Mouse (Mus musculus): ENCODE data around the gene Cd247. TPM values are rescaled to one million over a fixed set of nuclear protein-coding genes. Genes with fewer than 3 reads are reported as not detected.

The Cd247 gene
- total RNA-seq (2014; rRNA removed; ENCODE audit: low replicate concordance) (3.9 TPM in 1 of 2 replicates, not detected in the other), polyA plus RNA-seq (2015; fragmentation: Nextera tagmentation; extraction: Ambion mirVana) (0.26 and 0.41 TPM in 2 replicates)

DNA sequence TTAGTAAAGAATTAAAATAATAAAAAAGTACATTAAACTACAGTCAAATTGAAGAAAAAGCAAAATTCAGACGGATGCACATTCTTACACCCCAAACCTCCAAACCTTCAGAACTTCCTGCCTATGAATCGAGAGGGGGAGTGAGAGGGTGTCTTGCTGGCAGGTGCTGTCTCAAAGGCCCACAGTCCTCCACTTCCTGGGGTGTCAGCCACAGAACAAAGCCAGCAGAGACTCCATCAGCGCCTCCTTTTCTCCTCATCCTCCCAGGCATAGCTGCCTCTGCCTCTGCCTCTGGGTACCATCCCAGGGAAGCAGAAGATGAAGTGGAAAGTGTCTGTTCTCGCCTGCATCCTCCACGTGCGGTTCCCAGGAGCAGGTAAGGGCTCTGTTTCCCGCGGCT, at the start of gene Cd247:
Gene Cd247 (plus strand): TSS at position 171 of the 400 bp plus-strand sequence.
- Histone ChIP-seq H3K27me3 (ENCODE audit: control insufficient read depth, insufficient read depth, low read length) (no peaks in the 10 kb centered on the region), H3K4me2 (ENCODE audit: low read depth, low read length) (no peak within 1 kb of the TSS; the same call in 1 of the 2 replicates), H3K36me3 (replicated peaks; ENCODE audit: control insufficient read depth, insufficient read depth, low read length) (no peaks in the 10 kb centered on the region), H3K27ac (ENCODE audit: low read depth) (no peak within 1 kb of the TSS; the same call in 1 of the 2 replicates), H3K9ac (replicated peaks; ENCODE audit: low read depth, low read length) (no peak within 1 kb of the TSS; the same call in 1 of the 2 replicates), H3K4me3 (ENCODE audit: low read depth, low read length) (peak within 1 kb of the TSS; percentile 30; the same call in 1 of the 2 replicates), H3K9me3 (replicated peaks; ENCODE audit: control insufficient read depth, low read length) (no peaks in the 10 kb centered on the region), H3K4me1 (ENCODE audit: control insufficient read depth, insufficient read depth) (no peaks in the 10 kb centered on the region)
- TF ChIP-seq EP300 (IDR thresholded peaks at IDR 0.05; ENCODE audit: low read depth) (no peak), CTCF (IDR thresholded peaks at IDR 0.05; ENCODE audit: low read depth) (no peak)
- ATAC-seq (ENCODE audit: insufficient read depth, low read depth): no peak
- 70% methylated on average over 8 of the region's 8 CpGs for WGBS
- DNase-seq (ENCODE audit: low spot score): no peak

DNA sequence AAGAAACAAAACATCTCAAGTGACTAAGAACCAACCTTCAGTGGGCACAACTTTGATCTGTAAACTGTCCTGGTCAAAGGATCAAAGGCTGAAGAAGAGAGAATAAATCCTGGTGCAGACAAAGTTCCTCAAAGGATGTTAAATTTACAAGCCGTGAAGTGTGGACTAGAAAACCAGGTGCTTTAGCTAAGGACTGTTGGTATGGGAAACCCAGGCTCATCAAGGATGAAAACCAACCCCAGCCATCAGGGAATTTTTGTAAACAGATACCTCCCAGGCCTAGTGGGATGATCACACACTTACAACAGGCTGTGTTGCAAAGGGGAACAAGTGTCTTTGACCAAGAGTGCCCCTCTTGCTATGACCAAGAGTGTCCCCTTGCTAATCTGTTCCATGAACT, 49.5 kb upstream of the Cd247 start:
- ATAC-seq (ENCODE audit: insufficient read depth, low read depth): no peak
- WGBS: 84% methylated on average over 1 of the region's 1 CpGs
- H3K4me3 ChIP-seq (ENCODE audit: low read depth, low read length): no peak overlapping the region

DNA sequence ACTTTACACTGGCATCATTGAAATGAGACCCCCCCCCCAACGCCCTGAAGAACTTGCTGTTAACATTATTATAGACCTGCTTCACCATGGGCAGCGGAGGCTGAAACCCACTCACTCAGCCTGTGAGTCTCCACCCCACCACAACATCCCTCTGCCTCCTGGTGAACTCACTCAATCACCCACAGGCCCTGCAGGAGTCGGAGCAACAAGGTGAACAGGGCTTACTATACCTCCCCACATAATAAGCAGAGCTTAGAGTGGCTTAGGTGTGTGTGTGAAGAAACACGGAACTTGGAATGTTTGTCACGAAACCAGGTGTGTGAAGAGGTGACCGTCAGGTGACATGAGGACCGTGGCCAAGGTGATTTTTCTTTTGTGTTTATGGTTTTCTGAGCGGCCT, 46.5 kb upstream of the Cd247 start:
- Histone ChIP-seq H3K36me3 (replicated peaks; ENCODE audit: control insufficient read depth, insufficient read depth, low read length) (no peaks in the 10 kb centered on the region), H3K9me3 (replicated peaks; ENCODE audit: control insufficient read depth, low read length) (no peaks in the 10 kb centered on the region), H3K27ac (ENCODE audit: low read depth) (no peak overlapping the region), H3K4me3 (ENCODE audit: low read depth, low read length) (no peak overlapping the region), H3K9ac (replicated peaks; ENCODE audit: low read depth, low read length) (no peak overlapping the region), H3K4me2 (ENCODE audit: low read depth, low read length) (no peak overlapping the region), H3K4me1 (ENCODE audit: control insufficient read depth, insufficient read depth) (no peaks in the 10 kb centered on the region; the same call in 1 of the 2 replicates), H3K27me3 (ENCODE audit: control insufficient read depth, insufficient read depth, low read length) (no peaks in the 10 kb centered on the region)
- no peak for ATAC-seq (ENCODE audit: insufficient read depth, low read depth)
- WGBS: 89% methylated on average over 8 of the region's 8 CpGs
- TF ChIP-seq EP300 (IDR thresholded peaks at IDR 0.05; ENCODE audit: low read depth) (no peak), CTCF (IDR thresholded peaks at IDR 0.05; ENCODE audit: low read depth) (no peak)
- DNase-seq (ENCODE audit: low spot score): no peak

More for the DNA sequence above, 49.5 kb upstream of the Cd247 start:
- Histone ChIP-seq H3K4me2 (ENCODE audit: low read depth, low read length) (no peak overlapping the region), H3K36me3 (replicated peaks; ENCODE audit: control insufficient read depth, insufficient read depth, low read length) (no peaks in the 10 kb centered on the region), H3K27me3 (ENCODE audit: control insufficient read depth, insufficient read depth, low read length) (no peaks in the 10 kb centered on the region), H3K4me1 (ENCODE audit: control insufficient read depth, insufficient read depth) (no peaks in the 10 kb centered on the region; the same call in 1 of the 2 replicates), H3K9ac (replicated peaks; ENCODE audit: low read depth, low read length) (no peak overlapping the region), H3K27ac (ENCODE audit: low read depth) (no peak overlapping the region), H3K9me3 (replicated peaks; ENCODE audit: control insufficient read depth, low read length) (no peaks in the 10 kb centered on the region)
- TF ChIP-seq CTCF (IDR thresholded peaks at IDR 0.05; ENCODE audit: low read depth) (no peak), EP300 (IDR thresholded peaks at IDR 0.05; ENCODE audit: low read depth) (no peak)
- DNase-seq (ENCODE audit: low spot score): no peak

DNA sequence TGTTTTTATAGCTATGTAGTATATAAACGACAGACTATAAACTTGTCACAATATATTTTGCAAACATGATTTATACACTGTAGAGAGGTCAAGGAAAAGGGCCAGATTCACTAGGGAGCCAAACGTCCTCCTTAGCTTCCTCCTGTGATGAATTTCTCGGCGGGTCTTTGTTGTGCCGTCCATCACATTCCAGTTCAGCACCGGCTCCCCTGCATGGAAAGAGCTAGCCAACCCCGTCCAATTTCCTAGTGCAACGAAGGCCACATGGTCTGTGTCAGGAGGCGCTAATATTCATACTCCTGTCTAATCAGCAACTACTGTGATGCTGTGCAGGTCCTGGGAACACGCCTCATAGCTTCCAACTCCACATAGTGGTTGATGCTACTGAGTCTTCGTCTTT, 40.4 kb upstream of the Cd247 start:
- no peak overlapping the region for H3K4me3 ChIP-seq (ENCODE audit: low read depth, low read length)
- TF ChIP-seq EP300 (IDR thresholded peaks at IDR 0.05; ENCODE audit: low read depth) (no peak), CTCF (IDR thresholded peaks at IDR 0.05; ENCODE audit: low read depth) (no peak)
- peaks cover 20% of the 10 kb centered on the region; the same call in 1 of the 2 replicates for H3K4me1 ChIP-seq (ENCODE audit: control insufficient read depth, insufficient read depth)
- peak; percentile 23 for DNase-seq (ENCODE audit: low spot score)
- no peaks in the 10 kb centered on the region for H3K36me3 ChIP-seq (replicated peaks; ENCODE audit: control insufficient read depth, insufficient read depth, low read length)
- no peaks in the 10 kb centered on the region for H3K9me3 ChIP-seq (replicated peaks; ENCODE audit: control insufficient read depth, low read length)
- H3K9ac ChIP-seq (replicated peaks; ENCODE audit: low read depth, low read length): no peak overlapping the region
- no peak overlapping the region for H3K4me2 ChIP-seq (ENCODE audit: low read depth, low read length)
- 17% methylated on average over 11 of the region's 11 CpGs for WGBS
- H3K27ac ChIP-seq (ENCODE audit: low read depth): no peak overlapping the region
- ATAC-seq (ENCODE audit: insufficient read depth, low read depth): peak; percentile 72
- no peaks in the 10 kb centered on the region for H3K27me3 ChIP-seq (ENCODE audit: control insufficient read depth, insufficient read depth, low read length)

DNA sequence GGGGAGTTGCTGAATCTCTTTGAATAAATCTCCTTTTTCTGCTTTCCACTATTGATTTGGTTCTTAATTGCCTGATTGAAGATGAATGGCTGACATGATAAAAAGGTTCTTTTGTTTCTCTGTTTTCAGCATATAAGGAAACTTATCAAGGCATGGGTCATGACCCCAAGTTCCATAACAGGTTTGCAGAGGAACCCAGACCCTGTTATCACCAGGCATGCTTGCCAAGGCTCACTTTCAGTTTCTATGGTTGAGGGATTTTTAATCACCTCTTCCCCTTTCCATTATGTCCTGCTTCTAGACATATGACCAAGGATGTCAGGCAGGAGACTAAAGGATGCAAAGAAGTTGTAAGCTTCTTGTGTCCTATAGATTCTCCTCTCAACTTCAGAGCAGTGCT, 37.3 kb upstream of the Cd247 start:
- H3K36me3 ChIP-seq (replicated peaks; ENCODE audit: control insufficient read depth, insufficient read depth, low read length): no peaks in the 10 kb centered on the region
- H3K27ac ChIP-seq (ENCODE audit: low read depth): no peak overlapping the region
- H3K9me3 ChIP-seq (replicated peaks; ENCODE audit: control insufficient read depth, low read length): no peaks in the 10 kb centered on the region
- H3K4me3 ChIP-seq (ENCODE audit: low read depth, low read length): no peak overlapping the region
- ATAC-seq (ENCODE audit: insufficient read depth, low read depth): no peak
- H3K4me2 ChIP-seq (ENCODE audit: low read depth, low read length): no peak overlapping the region
- TF ChIP-seq EP300 (IDR thresholded peaks at IDR 0.05; ENCODE audit: low read depth) (no peak), CTCF (IDR thresholded peaks at IDR 0.05; ENCODE audit: low read depth) (no peak)
- H3K9ac ChIP-seq (replicated peaks; ENCODE audit: low read depth, low read length): no peak overlapping the region
- peaks cover 20% of the 10 kb centered on the region; the same call in 1 of the 2 replicates for H3K4me1 ChIP-seq (ENCODE audit: control insufficient read depth, insufficient read depth)
- DNase-seq (ENCODE audit: low spot score): no peak
- no peaks in the 10 kb centered on the region for H3K27me3 ChIP-seq (ENCODE audit: control insufficient read depth, insufficient read depth, low read length)

DNA sequence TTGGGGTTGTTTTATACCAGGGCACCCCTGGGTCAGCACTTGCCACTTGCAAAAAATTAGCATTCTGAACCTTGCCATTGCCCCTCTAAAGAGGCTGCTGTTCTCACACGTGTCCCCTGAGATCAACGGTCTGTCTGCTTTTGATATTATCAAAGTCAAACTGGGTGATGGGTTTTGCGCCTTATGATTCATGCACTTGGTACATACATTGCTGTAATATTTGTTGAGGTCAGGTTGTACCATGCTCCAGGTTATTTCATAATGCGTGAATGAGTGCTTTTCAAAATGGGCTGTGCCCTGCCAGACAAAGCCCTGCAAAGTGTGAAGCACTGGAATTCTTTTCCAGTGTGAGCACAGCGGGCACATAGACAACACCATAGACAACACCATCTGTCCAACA, 36.6 kb upstream of the Cd247 start:
- peaks cover 20% of the 10 kb centered on the region; the same call in 1 of the 2 replicates for H3K4me1 ChIP-seq (ENCODE audit: control insufficient read depth, insufficient read depth)
- no peak for TF ChIP-seq CTCF (IDR thresholded peaks at IDR 0.05; ENCODE audit: low read depth)
- TF ChIP-seq EP300 (IDR thresholded peaks at IDR 0.05; ENCODE audit: low read depth): no peak
- WGBS: 75% methylated on average over 5 of the region's 5 CpGs
- H3K4me2 ChIP-seq (ENCODE audit: low read depth, low read length): no peak overlapping the region
- ATAC-seq (ENCODE audit: insufficient read depth, low read depth) (no peak), DNase-seq (ENCODE audit: low spot score) (no peak)
- H3K27me3 ChIP-seq (ENCODE audit: control insufficient read depth, insufficient read depth, low read length): no peaks in the 10 kb centered on the region
- H3K4me3 ChIP-seq (ENCODE audit: low read depth, low read length): no peak overlapping the region
- no peaks in the 10 kb centered on the region for H3K9me3 ChIP-seq (replicated peaks; ENCODE audit: control insufficient read depth, low read length)
- no peak overlapping the region for H3K27ac ChIP-seq (ENCODE audit: low read depth)
- no peak overlapping the region for H3K9ac ChIP-seq (replicated peaks; ENCODE audit: low read depth, low read length)
- no peaks in the 10 kb centered on the region for H3K36me3 ChIP-seq (replicated peaks; ENCODE audit: control insufficient read depth, insufficient read depth, low read length)

All from heart, postnatal 0 days (tissue).